Mouse (Mus musculus) ovary, postnatal 14 days (tissue): ENCODE data around the gene Gabrb3.
A peak's percentile ranks its signal among the peaks of the same experiment; 100 is the strongest.

Source experiments
- DNase-seq: peaks from one replicate; pipeline ENCODE4 v3.0.0; 2022; ENCODE audit warnings: low spot score

Gabrb3 gene

GRCm38 (mm10) chr7:57529954-57530353, 110.5 kb downstream of the Gabrb3 start:
- no peak for DNase-seq

DNA sequence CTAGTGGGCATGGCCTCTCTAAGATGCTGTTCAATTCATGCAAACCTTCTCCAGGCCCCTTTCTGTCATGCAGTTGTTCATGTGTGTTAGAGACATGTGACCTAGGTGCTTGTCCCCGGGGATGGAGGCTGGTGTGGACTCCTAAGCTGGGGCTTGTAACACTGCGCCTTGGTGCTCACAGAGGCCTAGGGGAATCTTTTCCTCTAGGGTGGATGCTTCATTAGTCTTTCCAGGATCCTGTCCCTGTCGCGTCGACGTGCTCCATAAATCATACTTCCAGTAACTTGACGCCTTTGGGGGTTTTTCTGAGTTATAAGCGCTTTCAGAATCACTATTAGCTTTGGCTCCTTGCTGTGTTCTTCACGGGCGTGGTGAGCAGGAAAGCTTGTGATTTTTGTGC, 113.2 kb downstream of the Gabrb3 start:
- DNase-seq, result no peak

DNA sequence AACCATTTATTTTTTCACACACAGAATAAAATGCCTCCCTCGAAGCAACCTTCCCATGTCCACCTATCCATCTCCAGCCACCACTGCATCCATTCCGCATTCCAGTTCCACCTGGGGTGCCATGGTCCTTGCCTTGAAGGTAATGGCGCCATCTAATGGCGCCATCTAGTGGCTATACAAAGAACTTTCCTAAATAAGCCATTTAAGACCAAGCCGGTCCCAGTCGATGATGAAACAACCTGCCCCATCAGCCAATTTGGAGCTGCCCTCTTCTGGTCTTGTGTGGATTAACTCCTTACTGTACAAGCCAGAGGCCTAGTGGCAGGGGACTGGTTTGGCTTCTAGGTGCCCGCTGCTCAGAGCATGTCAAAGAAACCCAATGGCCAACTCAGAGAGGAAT, 119.1 kb downstream of the Gabrb3 start:
- DNase-seq, result no peak

DNA sequence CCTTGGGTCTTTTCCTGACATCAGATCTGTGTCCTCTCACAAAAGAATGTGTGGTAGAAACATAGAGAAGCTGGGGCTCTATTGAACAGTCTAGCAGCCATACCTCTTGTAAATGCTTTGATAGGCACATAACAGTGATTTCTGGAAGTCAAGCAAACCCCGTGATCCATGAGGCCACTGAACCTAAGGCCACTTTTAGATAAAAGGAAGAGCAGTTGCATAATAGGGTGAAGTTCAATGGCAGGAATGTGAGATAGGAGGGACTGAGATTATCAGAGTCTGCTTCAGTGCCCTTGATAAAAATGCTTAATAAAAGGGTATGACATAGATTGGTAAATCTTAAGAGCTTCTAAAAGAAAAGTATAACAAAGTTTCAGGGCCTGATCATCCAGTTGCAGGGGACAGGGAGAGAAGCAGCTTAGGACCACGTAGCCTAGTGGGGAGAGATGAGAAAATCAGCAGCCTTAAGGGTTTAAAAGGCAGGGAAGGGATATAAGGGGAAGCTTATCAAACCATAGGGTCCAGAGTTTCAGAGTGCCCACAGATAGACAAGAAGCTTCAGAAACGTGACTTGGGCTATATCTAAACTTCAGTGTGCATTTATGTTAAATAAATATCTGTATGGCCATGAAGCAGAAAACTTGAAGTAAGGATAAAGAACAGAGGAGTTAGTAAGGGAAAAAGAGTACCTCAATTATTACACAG, 141.4 kb downstream of the Gabrb3 start:
- DNase-seq, result no peak

- no peak for DNase-seq
These were observed 144.9 kb downstream of the Gabrb3 start for GRCm38 (mm10) chr7:57564403-57564802.

DNA sequence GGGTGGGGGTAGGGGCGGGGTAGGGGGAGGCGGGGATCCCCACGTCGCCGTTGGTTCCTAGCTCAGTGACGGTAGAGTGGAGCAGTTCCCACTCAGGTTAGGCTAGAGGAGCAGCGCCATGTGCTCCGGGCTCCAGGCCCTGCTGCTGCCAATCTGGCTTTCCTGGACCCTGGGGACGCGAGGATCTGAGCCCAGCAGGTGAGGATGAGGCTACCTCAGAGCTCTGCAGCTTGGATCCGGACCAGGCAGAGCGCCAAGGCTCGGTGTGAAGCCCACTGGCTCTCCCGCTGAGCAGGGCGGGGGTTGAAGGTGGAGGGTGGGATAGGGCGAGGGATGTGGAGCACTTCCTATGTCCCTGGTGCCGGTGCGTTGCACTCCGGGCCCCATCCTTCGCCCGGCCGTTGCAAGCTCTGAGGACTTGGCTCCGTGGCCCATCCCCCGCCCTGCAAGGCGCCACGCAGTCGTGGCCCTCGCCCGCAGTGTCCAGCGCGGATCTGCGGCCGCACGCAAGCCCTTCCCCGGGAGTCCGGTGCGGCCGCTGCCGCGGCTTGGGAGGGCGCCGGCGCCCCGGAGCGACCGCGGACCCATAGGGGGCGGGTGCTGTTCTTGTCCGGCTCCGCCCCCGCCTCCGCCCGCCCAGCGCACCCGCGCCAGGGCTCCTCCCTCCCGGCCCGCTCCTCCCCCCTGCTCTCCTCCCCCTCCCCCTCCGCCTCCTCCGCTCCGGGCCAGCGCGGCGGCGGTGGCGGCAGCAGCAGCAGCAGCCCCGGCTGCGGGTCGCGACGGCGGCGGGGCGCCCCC, 171.2 kb downstream of the Gabrb3 start:
- DNase-seq, result peak; percentile 19

GRCm38 (mm10) chr7:57591249-57591577, 171.7 kb downstream of the Gabrb3 start:
- DNase-seq, result no peak

GRCm38 (mm10) chr7:57591578-57592431, 172.3 kb downstream of the Gabrb3 start:
- peak; percentile 51 for DNase-seq

GRCm38 (mm10) chr7:57597341-57597740, 177.8 kb downstream of the Gabrb3 start:
- DNase-seq, result no peak

DNA sequence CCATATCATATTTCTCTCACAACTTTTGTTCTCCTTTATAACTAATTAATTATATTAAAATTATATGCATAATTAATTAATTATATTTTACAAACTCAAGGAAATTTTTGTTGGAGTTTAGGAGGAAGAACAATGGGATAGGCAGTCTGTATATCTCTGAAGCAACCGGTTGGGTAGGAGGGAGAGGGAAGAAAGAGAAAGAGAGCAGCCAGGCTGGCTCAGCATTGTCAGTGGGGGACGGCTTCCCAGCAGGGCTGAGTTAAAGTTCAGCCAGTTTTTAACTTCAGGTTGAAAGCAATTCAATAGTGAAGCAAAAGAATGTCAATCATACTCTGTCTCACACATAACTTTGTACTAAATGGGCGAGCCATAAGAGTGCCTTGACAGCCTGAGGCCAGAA, 199.2 kb downstream of the Gabrb3 start:
- DNase-seq, result no peak

DNA sequence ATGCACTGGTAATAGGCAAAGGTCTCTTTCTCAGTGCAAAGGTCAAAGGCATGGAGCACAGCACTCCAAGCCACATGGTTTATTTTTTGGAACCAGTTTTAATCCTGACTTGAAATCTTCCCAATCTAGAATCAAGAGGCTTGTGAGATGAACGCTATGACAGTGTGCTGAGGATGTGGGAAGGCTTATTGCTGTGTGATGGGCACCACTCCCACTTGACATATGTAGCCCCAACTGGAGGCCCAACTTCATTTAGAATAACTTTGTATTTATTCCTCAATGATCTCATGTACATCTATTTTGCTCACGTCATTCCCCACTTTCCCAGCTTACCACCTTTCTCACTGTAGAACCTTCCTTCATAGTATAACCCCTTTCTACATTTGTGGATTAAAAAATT, 200.5 kb downstream of the Gabrb3 start:
- no peak for DNase-seq

DNA sequence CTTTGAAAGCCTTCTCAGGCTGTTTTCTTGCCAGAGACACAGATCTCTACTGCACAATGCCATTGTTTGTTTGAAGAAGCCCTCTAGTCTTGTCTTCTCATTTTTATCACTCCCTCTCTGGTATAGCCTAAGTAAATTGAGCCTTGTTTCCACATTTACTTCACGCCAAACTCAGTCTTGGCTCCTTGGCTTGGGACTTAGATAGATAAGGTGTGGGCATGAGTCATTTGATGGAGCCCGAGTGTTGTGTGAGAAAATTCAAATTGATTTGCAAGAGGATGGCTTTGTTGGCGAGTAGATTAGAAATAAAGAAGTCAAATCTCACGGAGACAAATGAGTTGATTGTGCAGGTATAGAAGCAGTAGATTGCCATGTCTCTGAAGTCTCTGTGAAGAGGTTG, 204.2 kb downstream of the Gabrb3 start:
- no peak for DNase-seq

- DNase-seq, result no peak
These were observed 215.5 kb downstream of the Gabrb3 start for GRCm38 (mm10) chr7:57635026-57635425.

DNA sequence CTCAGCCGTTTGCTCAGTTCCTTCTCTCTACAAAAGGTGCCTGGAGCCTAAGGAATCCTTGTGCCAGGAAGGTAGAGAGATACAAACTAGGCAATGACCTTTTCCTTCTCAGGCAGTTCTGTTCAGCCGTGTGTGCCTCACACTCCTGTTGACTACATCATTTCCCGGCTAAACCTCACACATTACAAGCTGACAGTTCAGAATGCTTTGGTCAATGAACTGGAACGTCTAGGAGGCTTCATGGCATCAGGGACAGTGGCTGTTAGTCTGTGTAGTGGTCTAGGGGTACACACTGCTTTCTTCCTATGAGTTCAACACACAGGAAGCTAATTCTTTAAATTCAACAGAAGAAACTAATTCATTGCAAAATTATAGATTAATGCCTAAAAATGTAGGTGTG, 216.2 kb downstream of the Gabrb3 start:
- no peak for DNase-seq

DNA sequence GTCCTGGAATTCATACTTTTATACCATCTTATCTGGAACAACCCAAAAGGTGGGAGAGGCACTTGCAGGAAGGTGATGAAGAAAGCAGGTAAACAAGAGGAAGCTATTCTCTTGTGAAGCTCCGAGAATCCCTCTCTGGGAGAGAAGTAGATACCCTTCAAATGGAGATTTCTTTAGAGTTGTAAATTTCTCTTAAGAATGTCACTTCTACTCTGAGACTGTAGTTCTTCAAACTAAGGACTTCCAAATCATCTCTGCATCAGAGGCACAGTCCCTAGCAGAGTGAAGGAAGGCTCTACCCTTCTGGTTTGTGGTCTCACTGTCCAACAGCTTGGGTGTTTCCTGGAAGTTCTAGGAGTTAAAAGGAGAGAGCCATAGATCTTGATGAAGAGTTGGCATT, 221.3 kb downstream of the Gabrb3 start:
- no peak for DNase-seq

DNA sequence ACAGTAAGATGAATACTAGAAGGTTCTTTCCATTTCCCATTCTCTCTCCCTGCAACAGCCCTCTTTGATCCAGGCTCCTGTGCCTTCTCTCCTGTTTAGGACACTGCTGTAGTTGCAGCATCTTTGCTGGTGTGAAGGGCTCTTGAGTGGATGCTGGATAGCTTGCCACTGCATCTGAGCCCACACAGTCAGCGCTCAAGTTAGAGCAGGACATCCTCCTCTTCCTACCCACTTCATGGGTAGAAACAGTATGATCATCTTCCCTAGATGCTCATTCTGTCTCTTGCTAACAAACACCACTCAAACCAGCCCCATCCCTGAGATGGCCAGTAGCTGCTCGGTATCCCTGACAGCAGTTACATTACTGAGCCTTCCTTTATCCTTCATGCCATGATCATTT, 227.9 kb downstream of the Gabrb3 start:
- no peak for DNase-seq

DNA sequence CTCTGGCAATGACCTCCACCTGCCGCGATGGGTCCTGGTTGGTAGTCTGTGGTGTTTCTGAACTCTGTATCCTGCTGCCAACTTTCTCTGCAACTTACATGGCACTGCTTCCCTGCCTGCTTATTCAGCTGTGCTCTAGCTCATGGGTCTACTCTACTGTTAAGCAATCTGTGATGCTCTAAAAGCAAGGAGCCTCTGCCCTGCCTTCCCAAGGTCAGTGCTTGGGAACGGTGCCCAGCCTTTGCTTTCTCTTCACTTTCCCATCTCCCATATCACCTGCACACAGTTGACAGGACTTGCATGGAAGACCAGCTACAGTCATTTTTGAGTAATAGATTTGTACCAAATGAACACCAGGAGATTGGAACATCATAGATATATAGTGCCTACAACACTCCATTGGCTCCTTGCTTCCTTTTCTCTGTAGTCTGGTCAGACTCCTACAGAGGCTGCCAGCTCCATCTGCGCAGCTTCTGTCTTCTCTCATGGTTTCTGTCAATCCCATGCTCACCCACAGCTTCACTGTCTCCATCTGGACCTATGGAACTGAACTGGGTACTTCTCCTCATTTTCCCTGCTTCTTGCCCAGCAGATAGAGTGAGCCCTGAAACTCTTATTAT, 228.8 kb downstream of the Gabrb3 start:
- DNase-seq, result no peak

GRCm38 (mm10) chr7:57677352-57677751, 257.9 kb downstream of the Gabrb3 start:
- no peak for DNase-seq

DNA sequence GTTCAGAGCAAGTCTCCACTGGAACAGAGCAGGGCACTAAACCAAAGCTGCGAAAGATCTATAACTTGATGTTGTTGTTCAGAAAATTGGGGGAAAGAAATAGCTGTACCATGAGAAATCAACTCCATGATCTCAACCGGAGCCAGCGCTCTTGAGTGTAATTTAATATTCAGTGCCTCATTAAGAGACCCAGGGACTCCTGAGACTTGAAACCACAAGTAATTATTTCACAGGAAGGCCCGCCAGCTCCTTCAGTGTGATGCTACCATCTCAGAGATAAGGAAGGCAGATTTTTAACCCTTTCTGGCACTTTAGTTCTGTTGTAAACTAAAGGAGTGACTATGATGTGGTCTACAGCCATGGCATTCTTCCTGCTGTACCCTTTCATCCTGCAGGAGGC, 270.3 kb downstream of the Gabrb3 start:
- no peak for DNase-seq

DNA sequence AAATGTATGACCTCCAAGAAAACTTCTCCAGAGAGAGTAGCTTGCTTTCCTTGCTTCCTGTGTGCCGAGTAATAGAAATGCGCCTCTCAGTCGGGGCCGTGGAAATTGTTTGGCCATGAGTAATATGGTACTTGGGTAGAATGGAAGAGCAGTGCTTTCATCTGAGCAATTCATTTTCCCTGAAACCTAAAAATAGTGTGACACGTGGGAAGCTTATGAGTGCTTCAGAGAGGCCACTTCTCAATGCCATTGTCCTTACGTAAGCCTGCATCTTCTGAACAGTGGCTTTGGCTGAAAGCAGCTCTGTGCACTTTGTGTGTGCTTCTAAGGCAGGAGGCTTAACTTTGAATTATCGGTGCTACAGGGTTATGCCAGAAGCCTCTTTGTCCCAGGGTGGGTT, 280.9 kb downstream of the Gabrb3 start:
- no peak for DNase-seq

DNA sequence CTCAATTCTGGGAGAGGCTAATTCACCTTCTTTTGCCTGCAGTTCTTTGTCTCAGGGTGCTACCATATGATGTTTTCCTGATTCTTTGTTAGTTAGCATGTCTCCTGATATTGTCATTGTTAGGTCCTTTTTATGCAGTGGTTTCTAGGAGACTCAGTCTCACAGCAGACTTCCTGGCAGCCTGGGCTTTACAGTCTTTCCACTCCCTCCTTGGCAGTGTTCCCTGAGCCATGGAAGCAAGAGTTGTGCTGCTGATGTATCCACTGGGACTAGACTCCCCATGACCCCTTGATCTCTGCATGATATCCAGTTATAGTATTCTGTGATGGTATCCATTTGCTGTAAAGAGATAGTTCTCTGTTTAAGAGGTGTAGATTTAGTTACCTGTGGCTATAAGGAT, 281.6 kb downstream of the Gabrb3 start:
- no peak for DNase-seq

- peak; percentile 26 for DNase-seq
These were observed 284.1 kb downstream of the Gabrb3 start for GRCm38 (mm10) chr7:57703580-57703979.
